Mouse (Mus musculus): ENCODE measurements around the gene Tspo2. TPM values are rescaled to one million over a fixed set of nuclear protein-coding genes. Genes with fewer than 3 reads are reported as not detected.

Gene Tspo2
- polyA plus RNA-seq, 1 experiment, result 314 TPM

DNA sequence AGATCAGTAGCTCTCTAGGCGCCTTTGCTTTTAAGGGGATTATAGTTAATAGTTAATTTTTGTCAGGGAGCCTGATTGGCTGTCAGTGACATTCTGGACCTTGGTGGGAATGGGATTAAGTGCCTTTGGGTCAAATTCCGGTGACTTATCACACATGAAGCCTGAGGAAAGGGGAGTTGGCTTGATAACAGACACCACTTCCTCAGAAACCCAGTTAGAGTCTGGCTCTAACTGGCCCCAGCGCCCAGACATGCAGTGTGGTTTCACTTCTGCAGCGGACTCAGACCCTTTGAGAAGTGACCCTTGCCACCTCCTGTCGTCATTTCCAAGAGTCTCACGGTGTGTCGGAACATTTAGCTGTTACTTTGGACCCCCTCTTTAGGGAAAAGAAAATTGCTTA is 33.1 kb downstream of the Tspo2 start:
- 9% methylated on average over 7 of the region's 7 CpGs for WGBS
- H3K4me3 ChIP-seq (replicated peaks; ENCODE audit: control insufficient read depth, low read depth, low read length), result peak overlapping the region; percentile 0
- H3K27ac ChIP-seq (ENCODE audit: control insufficient read depth, insufficient read depth, low read depth, low read length, poor library complexity), result no peak overlapping the region; the same call in 1 of the 2 replicates
- H3K4me1 ChIP-seq (ENCODE audit: control insufficient read depth, insufficient read depth, low read length), result no peaks in the 10 kb centered on the region; the same call in 1 of the 2 replicates
- TF ChIP-seq CTCF (IDR thresholded peaks at IDR 0.05; ENCODE audit: control insufficient read depth, insufficient read depth, low read length), result no peak
- no peak for TF ChIP-seq POLR2A (IDR thresholded peaks at IDR 0.05; ENCODE audit: borderline replicate concordance, control insufficient read depth, low read depth, low read length)

DNA sequence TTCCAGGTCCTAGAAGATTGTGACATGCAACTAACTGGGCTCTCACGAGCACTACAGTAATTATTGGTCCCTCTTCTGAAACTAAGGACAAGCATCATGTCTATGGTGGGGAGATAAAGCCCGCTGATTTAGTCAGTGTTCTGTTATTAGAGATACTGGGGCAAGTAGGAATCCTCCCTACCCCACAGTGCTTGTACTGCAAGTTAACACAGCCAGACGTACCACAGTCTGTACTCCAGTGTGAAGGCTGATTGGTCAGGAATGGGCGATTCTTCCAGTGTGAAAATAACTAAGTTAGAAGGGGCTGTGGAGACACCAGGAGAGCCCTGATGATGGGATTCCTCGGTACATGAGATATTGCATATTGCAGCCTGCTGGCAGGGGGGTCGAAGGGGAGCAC is 33.8 kb downstream of the Tspo2 start:
- no peak for TF ChIP-seq POLR2A (IDR thresholded peaks at IDR 0.05; ENCODE audit: borderline replicate concordance, control insufficient read depth, low read depth, low read length)
- no peak for TF ChIP-seq CTCF (IDR thresholded peaks at IDR 0.05; ENCODE audit: control insufficient read depth, insufficient read depth, low read length)
- H3K4me3 ChIP-seq (replicated peaks; ENCODE audit: control insufficient read depth, low read depth, low read length), result no peak overlapping the region
- WGBS, result 54% methylated on average over 6 of the region's 6 CpGs
- H3K4me1 ChIP-seq (ENCODE audit: control insufficient read depth, insufficient read depth, low read length), result no peaks in the 10 kb centered on the region; the same call in 1 of the 2 replicates
- no peak overlapping the region for H3K27ac ChIP-seq (ENCODE audit: control insufficient read depth, insufficient read depth, low read depth, low read length, poor library complexity)

DNA sequence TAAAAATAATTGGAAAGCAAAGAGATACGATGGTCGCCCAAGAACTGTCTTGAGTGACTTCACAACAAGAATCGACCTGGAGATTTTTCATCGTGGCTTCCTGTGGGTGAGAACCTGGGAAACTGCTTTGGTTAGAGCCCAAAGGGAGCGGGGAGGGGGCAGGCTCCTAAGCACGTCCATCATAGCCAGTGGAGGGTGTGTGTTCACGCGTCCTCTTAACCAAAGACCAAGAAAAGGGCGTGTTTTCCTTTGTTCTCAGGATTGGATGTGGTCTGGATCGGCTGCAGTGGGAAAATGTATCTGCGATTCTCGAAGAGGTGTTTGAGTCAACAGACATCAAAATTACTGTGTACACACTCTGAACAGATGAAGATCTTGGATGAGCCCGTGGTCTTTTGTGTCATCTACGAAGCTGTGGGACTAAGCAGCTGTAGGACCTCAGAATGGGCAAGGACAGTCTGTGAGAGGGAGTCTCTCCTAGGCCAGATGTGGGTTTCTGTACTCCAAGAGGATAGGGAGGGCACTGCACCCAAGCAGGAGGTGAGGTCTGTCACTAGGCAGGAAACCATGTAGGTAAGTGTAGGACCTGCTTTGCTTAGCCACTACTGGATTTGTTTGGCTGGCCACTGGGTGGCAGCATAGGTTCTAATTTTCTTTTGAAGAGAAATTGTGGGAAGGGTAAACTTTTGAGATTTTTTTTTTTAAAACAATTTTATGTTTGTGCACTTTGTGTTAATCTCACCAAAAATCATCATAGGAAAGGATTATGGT is 34.7 kb downstream of the Tspo2 start:
- no peak overlapping the region for H3K27ac ChIP-seq (ENCODE audit: control insufficient read depth, insufficient read depth, low read depth, low read length, poor library complexity)
- H3K4me3 ChIP-seq (replicated peaks; ENCODE audit: control insufficient read depth, low read depth, low read length), result no peak overlapping the region
- no peak for TF ChIP-seq POLR2A (IDR thresholded peaks at IDR 0.05; ENCODE audit: borderline replicate concordance, control insufficient read depth, low read depth, low read length)
- TF ChIP-seq CTCF (IDR thresholded peaks at IDR 0.05; ENCODE audit: control insufficient read depth, insufficient read depth, low read length), result peak; percentile 35
- no peaks in the 10 kb centered on the region; the same call in 1 of the 2 replicates for H3K4me1 ChIP-seq (ENCODE audit: control insufficient read depth, insufficient read depth, low read length)
- 90% methylated on average over 14 of the region's 14 CpGs for WGBS

DNA sequence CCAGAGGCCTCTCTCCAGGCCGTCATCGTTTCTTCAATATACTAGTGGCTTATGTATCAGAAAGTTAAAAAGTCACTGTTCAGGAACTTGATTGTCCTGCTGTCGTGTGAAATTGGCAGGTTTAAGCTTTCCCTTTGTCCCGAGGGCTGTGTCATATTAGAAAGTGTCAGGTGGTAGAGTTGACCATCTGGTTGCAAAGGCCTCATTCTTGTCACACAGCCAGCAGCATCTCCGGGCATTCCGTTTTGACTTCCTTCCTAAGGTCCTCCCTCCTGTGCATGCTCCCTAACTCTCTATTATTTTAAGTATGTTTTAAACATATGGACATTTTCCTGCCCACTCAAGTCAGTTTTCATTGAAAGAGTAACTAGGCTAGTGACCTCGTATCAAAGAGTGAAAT is 35.3 kb downstream of the Tspo2 start:
- H3K27ac ChIP-seq (ENCODE audit: control insufficient read depth, insufficient read depth, low read depth, low read length, poor library complexity), result no peak overlapping the region
- H3K4me3 ChIP-seq (replicated peaks; ENCODE audit: control insufficient read depth, low read depth, low read length), result no peak overlapping the region
- no peaks in the 10 kb centered on the region; the same call in 1 of the 2 replicates for H3K4me1 ChIP-seq (ENCODE audit: control insufficient read depth, insufficient read depth, low read length)
- TF ChIP-seq CTCF (IDR thresholded peaks at IDR 0.05; ENCODE audit: control insufficient read depth, insufficient read depth, low read length) (no peak), POLR2A (IDR thresholded peaks at IDR 0.05; ENCODE audit: borderline replicate concordance, control insufficient read depth, low read depth, low read length) (no peak)
- WGBS, result 88% methylated on average over 7 of the region's 7 CpGs

DNA sequence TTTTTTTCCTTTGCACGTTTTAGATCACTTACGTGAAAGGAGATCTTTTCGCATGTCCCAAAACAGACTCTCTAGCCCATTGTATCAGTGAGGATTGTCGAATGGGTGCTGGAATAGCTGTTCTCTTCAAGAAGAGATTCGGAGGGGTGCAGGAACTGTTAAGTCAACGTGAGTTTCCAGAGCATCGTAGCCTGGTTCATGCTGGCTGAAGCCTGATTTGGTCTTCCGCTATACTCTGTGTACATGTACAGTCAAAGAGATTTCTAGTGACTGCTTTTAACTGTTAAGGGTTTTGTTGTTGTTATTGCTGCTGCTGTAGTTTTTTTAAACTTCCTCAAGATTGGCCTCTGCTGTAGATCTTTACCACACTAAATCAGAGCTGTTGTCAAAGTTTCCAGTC is 40.1 kb downstream of the Tspo2 start:
- H3K4me3 ChIP-seq (replicated peaks; ENCODE audit: control insufficient read depth, low read depth, low read length), result peak overlapping the region; percentile 37
- WGBS, result 44% methylated on average over 8 of the region's 8 CpGs
- H3K27ac ChIP-seq (ENCODE audit: control insufficient read depth, insufficient read depth, low read depth, low read length, poor library complexity), result no peak overlapping the region
- TF ChIP-seq CTCF (IDR thresholded peaks at IDR 0.05; ENCODE audit: control insufficient read depth, insufficient read depth, low read length) (no peak), POLR2A (IDR thresholded peaks at IDR 0.05; ENCODE audit: borderline replicate concordance, control insufficient read depth, low read depth, low read length) (no peak)
- H3K4me1 ChIP-seq (ENCODE audit: control insufficient read depth, insufficient read depth, low read length), result peaks cover 3% of the 10 kb centered on the region

DNA sequence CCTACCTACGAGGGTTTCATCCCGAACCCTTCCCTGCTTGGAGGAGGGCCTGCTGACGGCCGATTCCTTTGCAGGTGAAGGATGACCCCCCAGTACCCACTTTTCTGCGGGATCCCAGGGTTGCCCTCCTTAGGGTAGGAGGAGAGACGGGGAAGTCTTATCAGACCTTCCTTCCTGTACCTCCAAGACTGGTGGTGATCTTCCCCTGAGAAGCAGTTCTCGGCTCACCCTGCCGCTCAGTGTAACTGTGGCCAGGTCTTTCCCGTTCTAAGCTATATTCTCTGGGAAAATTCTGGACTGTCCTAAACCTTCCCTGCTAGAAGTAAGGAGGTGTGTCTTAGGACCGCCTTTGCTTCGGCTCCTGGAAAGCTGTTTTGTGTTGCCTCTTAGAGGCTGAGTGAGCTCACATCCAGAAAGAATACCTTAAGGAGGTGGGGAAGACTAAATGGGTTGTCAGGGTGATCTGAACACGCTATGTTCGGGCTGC is 41.0 kb downstream of the Tspo2 start:
- H3K4me1 ChIP-seq (ENCODE audit: control insufficient read depth, insufficient read depth, low read length), result peaks cover 3% of the 10 kb centered on the region
- no peak for TF ChIP-seq POLR2A (IDR thresholded peaks at IDR 0.05; ENCODE audit: borderline replicate concordance, control insufficient read depth, low read depth, low read length)
- TF ChIP-seq CTCF (IDR thresholded peaks at IDR 0.05; ENCODE audit: control insufficient read depth, insufficient read depth, low read length), result no peak
- WGBS, result under 1% methylated on average over 13 of the region's 13 CpGs
- peak overlapping the region; percentile 78 for H3K27ac ChIP-seq (ENCODE audit: control insufficient read depth, insufficient read depth, low read depth, low read length, poor library complexity)
- peak overlapping the region; percentile 68 for H3K4me3 ChIP-seq (replicated peaks; ENCODE audit: control insufficient read depth, low read depth, low read length)

DNA sequence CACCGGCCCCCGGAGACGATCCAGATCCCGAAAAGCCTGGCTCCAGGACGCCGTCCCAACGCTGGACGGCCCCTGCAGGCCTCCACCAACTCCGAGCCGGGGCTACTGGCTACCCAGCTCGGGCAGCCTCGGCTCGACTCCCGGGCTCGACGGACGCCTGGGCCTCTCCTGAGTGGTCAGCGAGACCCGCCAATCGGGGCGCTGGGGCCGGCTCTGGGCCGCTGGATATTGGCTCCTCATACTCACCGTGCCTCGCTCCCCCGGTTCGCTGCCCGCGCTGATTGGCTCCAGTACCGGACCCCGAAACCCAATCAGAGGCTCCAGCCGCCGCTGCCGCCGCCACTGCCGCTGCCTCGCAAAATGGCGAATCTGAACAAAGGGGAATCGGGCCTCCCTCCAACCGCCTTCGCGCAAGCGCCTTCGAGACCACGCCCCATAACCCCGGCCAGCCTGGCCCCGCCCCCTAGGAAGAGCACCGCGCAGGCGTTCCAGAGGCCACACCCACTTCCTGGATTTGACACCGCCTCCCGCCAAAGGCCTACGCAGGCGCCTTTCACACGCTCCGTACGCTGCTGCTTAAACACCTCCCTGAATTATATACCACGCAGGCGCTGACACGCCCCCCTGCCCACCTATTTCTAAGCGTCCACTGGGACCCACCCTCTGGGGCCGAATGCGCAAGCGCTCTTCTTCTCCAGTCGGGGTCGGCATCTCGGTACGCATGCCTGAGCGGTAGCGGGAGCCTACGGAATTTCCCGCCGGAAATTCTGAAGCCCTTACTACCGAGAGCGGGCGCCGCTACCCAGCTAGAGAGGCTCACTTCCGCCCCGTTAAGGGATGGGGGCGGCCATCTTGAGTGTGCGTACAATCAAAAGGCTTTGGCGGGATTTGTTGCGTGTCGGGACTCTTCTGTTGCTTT is 41.7 kb downstream of the Tspo2 start, which contains the start of the genes Nfya and Oard1:
Nfya (minus strand) TSS at position 527 of the 919 bp plus-strand sequence.
Oard1 (plus strand) TSS at position 635 of the 919 bp plus-strand sequence.
- WGBS, result under 1% methylated on average over 84 of the region's 84 CpGs
- Histone ChIP-seq H3K27ac (ENCODE audit: control insufficient read depth, insufficient read depth, low read depth, low read length, poor library complexity) (peak within 1 kb of the TSS; percentile 99), H3K4me3 (replicated peaks; ENCODE audit: control insufficient read depth, low read depth, low read length) (peak within 1 kb of the TSS; percentile 87), H3K4me1 (ENCODE audit: control insufficient read depth, insufficient read depth, low read length) (peaks cover 3% of the 10 kb centered on the region)
- peak; percentile 63 for TF ChIP-seq POLR2A (IDR thresholded peaks at IDR 0.05; ENCODE audit: borderline replicate concordance, control insufficient read depth, low read depth, low read length)
- no peak for TF ChIP-seq CTCF (IDR thresholded peaks at IDR 0.05; ENCODE audit: control insufficient read depth, insufficient read depth, low read length)

Data from bone marrow, adult 2 months (tissue).